Mouse (Mus musculus): ENCODE measurements around the gene Tsga10. TPM values are rescaled to one million over a fixed set of nuclear protein-coding genes. Genes with fewer than 3 reads are reported as not detected.

Tsga10 gene
- polyA plus RNA-seq, 1 experiment = 0.46 TPM

DNA sequence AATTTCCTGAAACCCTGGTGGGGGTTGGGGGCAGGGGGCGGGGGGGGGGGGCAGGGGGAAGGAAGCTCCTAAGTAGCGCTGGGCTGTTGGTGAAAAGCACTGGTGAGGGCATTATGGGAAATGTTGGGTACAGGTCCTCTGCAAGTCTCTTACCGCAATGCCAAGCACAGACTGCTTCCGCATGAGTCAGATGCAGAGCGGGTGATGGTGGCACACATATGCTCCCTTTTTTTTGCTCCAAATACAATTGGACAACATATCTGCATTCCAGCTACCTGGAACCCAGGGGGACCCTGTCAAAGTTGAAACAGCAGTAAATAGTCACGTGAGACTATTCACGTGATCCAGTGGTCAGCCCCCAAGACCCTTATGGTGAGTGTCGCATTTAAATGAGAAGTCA lies 139.0 kb downstream of the Tsga10 start:
- TF ChIP-seq MAX (IDR thresholded peaks at IDR 0.05) (no peak), CEBPB (IDR thresholded peaks at IDR 0.05; ENCODE audit: low read depth) (no peak), MYOD1 (IDR thresholded peaks at IDR 0.05; ENCODE audit: control insufficient read depth, insufficient read length, low read depth) (no peak), USF1 (IDR thresholded peaks at IDR 0.05; ENCODE audit: low read depth) (no peak), CTCF (IDR thresholded peaks at IDR 0.05; ENCODE audit: control insufficient read depth, insufficient read depth, insufficient read length) (no peak), MYOG (IDR thresholded peaks at IDR 0.05; ENCODE audit: control insufficient read depth, extremely low read depth, insufficient read length) (no peak), FOSL1 (IDR thresholded peaks at IDR 0.05; ENCODE audit: insufficient read depth, low read length, poor library complexity, severe bottlenecking) (no peak)

DNA sequence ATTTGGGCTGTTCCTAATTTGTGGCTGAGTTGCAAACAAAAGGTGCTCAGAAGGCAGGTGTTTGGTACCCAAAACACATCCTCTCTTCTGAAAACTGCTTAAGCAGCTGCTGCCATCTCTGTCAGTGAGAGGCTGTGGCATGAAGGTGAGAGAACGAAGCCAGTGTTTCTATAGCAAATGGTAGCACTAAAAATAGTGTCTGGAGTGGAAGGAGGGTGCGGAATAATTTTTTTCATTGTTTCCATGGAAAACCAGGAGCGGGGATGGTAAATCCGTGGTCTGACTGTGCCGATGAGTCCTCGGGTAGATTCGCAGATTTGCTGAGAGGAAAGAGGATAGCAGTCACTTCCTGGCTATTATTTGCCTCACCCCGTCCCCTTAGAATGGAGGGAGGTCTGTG lies 139.8 kb downstream of the Tsga10 start:
- no peaks in the 10 kb centered on the region for H3K79me3 ChIP-seq (ENCODE audit: low read depth)

More for the DNA sequence above, 139.0 kb downstream of the Tsga10 start:
- H3K79me3 ChIP-seq (ENCODE audit: low read depth) = no peaks in the 10 kb centered on the region
- no peaks in the 10 kb centered on the region for H3K79me2 ChIP-seq (ENCODE audit: control insufficient read depth, insufficient read depth)
- H3K27me3 ChIP-seq (ENCODE audit: control insufficient read depth, insufficient read depth, insufficient read length) = no peaks in the 10 kb centered on the region
- H3K4me3 ChIP-seq (ENCODE audit: insufficient read depth, poor library complexity, severe bottlenecking) = no peak overlapping the region
- H3ac ChIP-seq (ENCODE audit: control insufficient read depth, insufficient read length, low read depth) = no peak overlapping the region
- no peaks in the 10 kb centered on the region for H3K36me3 ChIP-seq (ENCODE audit: control insufficient read depth, insufficient read depth)

DNA sequence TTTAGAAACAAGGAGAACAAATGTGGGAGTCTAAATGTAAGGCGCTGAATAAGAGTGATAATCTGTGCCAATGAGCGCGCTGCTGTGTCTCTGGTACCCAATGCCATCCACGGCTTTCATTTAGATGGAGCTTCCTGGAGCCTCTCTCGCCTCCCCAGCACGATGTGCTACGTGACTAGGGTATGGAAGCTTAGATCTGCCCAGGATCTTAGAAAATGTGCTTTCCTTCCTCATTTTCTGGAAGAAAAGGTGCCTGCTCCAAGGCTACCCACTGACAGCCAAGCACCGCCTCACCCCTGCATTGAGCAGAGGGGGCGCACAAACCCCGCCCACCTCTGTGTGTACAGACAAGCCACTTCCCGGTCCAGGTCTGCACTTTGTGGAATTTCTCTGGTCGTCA lies 140.3 kb downstream of the Tsga10 start:
- H3K4me3 ChIP-seq (ENCODE audit: insufficient read depth, poor library complexity, severe bottlenecking) = no peak overlapping the region
- H3K79me3 ChIP-seq (ENCODE audit: low read depth) = no peaks in the 10 kb centered on the region
- H3K27me3 ChIP-seq (ENCODE audit: control insufficient read depth, insufficient read depth, insufficient read length) = no peaks in the 10 kb centered on the region
- no peaks in the 10 kb centered on the region for H3K79me2 ChIP-seq (ENCODE audit: control insufficient read depth, insufficient read depth)
- no peak overlapping the region for H3ac ChIP-seq (ENCODE audit: control insufficient read depth, insufficient read length, low read depth)
- TF ChIP-seq CEBPB (IDR thresholded peaks at IDR 0.05; ENCODE audit: low read depth) (no peak), FOSL1 (IDR thresholded peaks at IDR 0.05; ENCODE audit: insufficient read depth, low read length, poor library complexity, severe bottlenecking) (no peak), CTCF (IDR thresholded peaks at IDR 0.05; ENCODE audit: control insufficient read depth, insufficient read depth, insufficient read length) (no peak), MAX (IDR thresholded peaks at IDR 0.05) (no peak), USF1 (IDR thresholded peaks at IDR 0.05; ENCODE audit: low read depth) (no peak), MYOG (IDR thresholded peaks at IDR 0.05; ENCODE audit: control insufficient read depth, extremely low read depth, insufficient read length) (no peak), MYOD1 (IDR thresholded peaks at IDR 0.05; ENCODE audit: control insufficient read depth, insufficient read length, low read depth) (no peak)
- H3K36me3 ChIP-seq (ENCODE audit: control insufficient read depth, insufficient read depth) = no peaks in the 10 kb centered on the region

More for the DNA sequence above, 139.8 kb downstream of the Tsga10 start:
- TF ChIP-seq CTCF (IDR thresholded peaks at IDR 0.05; ENCODE audit: control insufficient read depth, insufficient read depth, insufficient read length) (no peak), USF1 (IDR thresholded peaks at IDR 0.05; ENCODE audit: low read depth) (no peak), MYOG (IDR thresholded peaks at IDR 0.05; ENCODE audit: control insufficient read depth, extremely low read depth, insufficient read length) (no peak), CEBPB (IDR thresholded peaks at IDR 0.05; ENCODE audit: low read depth) (no peak), MAX (IDR thresholded peaks at IDR 0.05) (no peak), MYOD1 (IDR thresholded peaks at IDR 0.05; ENCODE audit: control insufficient read depth, insufficient read length, low read depth) (no peak), FOSL1 (IDR thresholded peaks at IDR 0.05; ENCODE audit: insufficient read depth, low read length, poor library complexity, severe bottlenecking) (no peak)
- no peak overlapping the region for H3ac ChIP-seq (ENCODE audit: control insufficient read depth, insufficient read length, low read depth)
- H3K36me3 ChIP-seq (ENCODE audit: control insufficient read depth, insufficient read depth) = no peaks in the 10 kb centered on the region
- no peaks in the 10 kb centered on the region for H3K79me2 ChIP-seq (ENCODE audit: control insufficient read depth, insufficient read depth)
- H3K4me3 ChIP-seq (ENCODE audit: insufficient read depth, poor library complexity, severe bottlenecking) = no peak overlapping the region
- no peaks in the 10 kb centered on the region for H3K27me3 ChIP-seq (ENCODE audit: control insufficient read depth, insufficient read depth, insufficient read length)

DNA sequence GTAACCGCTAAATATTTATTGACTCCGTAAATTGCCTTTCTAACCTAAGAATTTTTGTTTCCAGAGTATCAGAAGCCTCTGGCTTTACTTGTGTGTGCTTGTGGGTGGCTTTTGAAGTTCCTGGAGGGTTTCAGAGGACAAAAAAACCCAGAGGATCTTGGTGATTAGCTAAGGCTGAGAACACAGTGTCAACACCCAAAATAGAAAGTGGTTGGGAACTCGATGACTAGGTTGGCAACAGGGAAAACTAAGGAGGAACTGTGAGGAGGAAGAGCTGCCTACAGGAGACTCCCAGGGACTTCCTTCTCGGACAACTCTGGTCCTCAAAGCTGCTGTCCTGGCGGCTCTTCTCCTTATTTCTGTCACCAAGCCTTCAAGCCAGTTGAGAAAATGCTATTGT lies 145.1 kb downstream of the Tsga10 start:
- no peak overlapping the region for H3K4me3 ChIP-seq (ENCODE audit: insufficient read depth, poor library complexity, severe bottlenecking)
- peaks cover 24% of the 10 kb centered on the region for H3K27me3 ChIP-seq (ENCODE audit: control insufficient read depth, insufficient read depth, insufficient read length)
- TF ChIP-seq MYOG (IDR thresholded peaks at IDR 0.05; ENCODE audit: control insufficient read depth, extremely low read depth, insufficient read length) = no peak
- no peak for TF ChIP-seq USF1 (IDR thresholded peaks at IDR 0.05; ENCODE audit: low read depth)
- TF ChIP-seq MAX (IDR thresholded peaks at IDR 0.05) = no peak

DNA sequence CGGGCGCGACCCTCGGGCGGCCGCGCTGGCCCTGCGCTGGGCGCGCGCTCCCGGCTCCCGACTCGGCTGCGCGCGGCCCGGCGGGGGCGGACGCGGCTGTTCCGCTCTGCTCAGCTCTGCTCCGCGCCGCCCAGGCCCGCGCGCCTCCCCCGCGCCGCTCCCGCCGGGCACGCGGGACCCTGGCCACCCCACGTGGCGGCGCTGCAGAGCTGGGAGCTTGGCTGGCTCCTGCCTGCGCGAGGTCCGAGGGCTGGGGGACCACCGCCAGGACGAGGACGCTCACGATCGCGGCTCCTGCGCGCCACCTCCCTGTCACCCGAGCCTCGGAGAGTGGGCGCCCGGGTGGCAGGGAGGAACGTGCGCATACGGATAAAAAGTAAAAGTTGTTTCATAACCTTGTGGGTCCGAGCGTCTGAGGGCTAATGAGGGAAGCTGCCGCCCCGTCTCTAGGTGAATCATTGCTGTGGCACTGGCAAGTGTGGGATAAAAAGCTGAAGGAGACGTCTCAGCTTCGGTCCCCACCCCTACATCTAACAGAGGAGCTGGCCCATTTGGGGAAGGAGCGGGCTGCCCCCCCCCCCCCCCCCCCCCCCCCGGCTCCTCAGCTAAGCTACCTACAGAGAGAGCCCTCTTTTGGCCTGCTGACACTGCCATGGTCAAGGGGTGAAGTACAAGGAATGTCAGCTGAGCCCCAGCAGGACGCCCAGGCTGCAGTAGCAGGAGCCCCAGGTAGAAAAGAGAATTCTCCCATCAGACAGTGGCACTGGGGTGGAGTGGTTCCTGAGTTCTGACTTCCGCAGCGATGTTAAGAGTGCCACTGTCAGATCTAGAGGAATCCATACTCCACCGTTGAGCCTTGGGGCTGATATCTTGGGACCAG lies 146.2 kb downstream of the Tsga10 start, which contains the start of gene 2010300C02Rik:
Gene 2010300C02Rik (minus strand): TSS at position 325 of the 880 bp plus-strand sequence.
- no peak within 1 kb of the TSS for H3K4me3 ChIP-seq (ENCODE audit: insufficient read depth, poor library complexity, severe bottlenecking)
- no peak within 1 kb of the TSS for H3ac ChIP-seq (ENCODE audit: control insufficient read depth, insufficient read length, low read depth)
- no peaks in the 10 kb centered on the region for H3K79me2 ChIP-seq (ENCODE audit: control insufficient read depth, insufficient read depth)
- no peaks in the 10 kb centered on the region for H3K36me3 ChIP-seq (ENCODE audit: control insufficient read depth, insufficient read depth)
- H3K79me3 ChIP-seq (ENCODE audit: low read depth) = no peaks in the 10 kb centered on the region
- TF ChIP-seq FOSL1 (IDR thresholded peaks at IDR 0.05; ENCODE audit: insufficient read depth, low read length, poor library complexity, severe bottlenecking) (no peak), CEBPB (IDR thresholded peaks at IDR 0.05; ENCODE audit: low read depth) (no peak), MYOD1 (IDR thresholded peaks at IDR 0.05; ENCODE audit: control insufficient read depth, insufficient read length, low read depth) (no peak), CTCF (IDR thresholded peaks at IDR 0.05; ENCODE audit: control insufficient read depth, insufficient read depth, insufficient read length) (no peak), MAX (IDR thresholded peaks at IDR 0.05) (no peak), USF1 (IDR thresholded peaks at IDR 0.05; ENCODE audit: low read depth) (no peak), MYOG (IDR thresholded peaks at IDR 0.05; ENCODE audit: control insufficient read depth, extremely low read depth, insufficient read length) (no peak)
- H3K27me3 ChIP-seq (ENCODE audit: control insufficient read depth, insufficient read depth, insufficient read length) = peaks cover 24% of the 10 kb centered on the region

More for the DNA sequence above, 145.1 kb downstream of the Tsga10 start:
- no peaks in the 10 kb centered on the region for H3K36me3 ChIP-seq (ENCODE audit: control insufficient read depth, insufficient read depth)
- no peak overlapping the region for H3ac ChIP-seq (ENCODE audit: control insufficient read depth, insufficient read length, low read depth)
- H3K79me2 ChIP-seq (ENCODE audit: control insufficient read depth, insufficient read depth) = no peaks in the 10 kb centered on the region
- H3K79me3 ChIP-seq (ENCODE audit: low read depth) = no peaks in the 10 kb centered on the region
